Mouse (Mus musculus): ENCODE data around the gene Hpcal4. TPM values are rescaled to one million over a fixed set of nuclear protein-coding genes. Genes with fewer than 3 reads are reported as not detected.

Gene Hpcal4
- not detected for total RNA-seq (2023)

DNA sequence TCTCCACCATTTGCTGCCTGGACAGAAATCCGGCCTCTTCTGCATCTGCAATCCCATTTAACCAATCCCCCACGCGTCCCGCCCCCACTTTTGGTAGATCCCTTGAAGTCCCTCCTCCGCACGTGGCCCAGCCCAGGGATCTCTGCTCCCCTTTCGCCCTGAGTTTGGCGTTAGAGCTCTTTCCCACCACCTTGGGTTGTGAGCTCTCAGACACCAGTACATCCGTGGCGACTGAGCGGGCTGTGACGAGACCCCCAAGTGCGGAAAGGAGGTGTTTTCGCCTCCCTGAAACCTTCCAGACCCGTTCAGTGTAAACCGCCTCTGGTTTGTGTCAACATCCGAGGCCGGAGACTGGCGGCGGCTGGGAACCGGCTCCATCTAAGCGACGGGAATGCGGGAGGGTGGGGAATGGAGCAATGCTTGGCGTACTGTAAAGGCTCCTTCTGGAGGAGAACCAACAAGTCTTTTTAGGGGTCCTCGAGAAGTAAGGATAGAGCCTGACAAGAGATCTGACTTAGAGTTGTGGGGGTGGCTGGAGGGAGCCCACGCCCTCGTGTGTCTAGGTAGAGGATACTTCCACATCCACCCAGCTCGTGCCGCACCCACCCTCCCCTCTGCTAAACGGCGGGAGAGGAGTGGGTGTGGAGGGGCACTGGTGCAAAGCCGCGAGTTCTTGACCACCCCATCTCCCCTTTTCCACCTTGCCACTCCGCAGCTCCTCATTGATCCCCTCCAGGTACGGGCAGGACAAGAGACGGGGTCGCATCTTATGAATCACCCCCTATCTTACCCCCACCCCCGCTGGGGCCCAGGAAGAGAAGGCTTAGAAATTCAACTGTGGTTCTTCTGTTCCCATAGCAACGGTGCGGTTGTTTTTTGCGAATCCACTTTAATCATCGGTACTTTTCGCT lies at the start of gene Hpcal4:
Gene Hpcal4 (plus strand): TSS at position 900 of the 911 bp plus-strand sequence.

DNA sequence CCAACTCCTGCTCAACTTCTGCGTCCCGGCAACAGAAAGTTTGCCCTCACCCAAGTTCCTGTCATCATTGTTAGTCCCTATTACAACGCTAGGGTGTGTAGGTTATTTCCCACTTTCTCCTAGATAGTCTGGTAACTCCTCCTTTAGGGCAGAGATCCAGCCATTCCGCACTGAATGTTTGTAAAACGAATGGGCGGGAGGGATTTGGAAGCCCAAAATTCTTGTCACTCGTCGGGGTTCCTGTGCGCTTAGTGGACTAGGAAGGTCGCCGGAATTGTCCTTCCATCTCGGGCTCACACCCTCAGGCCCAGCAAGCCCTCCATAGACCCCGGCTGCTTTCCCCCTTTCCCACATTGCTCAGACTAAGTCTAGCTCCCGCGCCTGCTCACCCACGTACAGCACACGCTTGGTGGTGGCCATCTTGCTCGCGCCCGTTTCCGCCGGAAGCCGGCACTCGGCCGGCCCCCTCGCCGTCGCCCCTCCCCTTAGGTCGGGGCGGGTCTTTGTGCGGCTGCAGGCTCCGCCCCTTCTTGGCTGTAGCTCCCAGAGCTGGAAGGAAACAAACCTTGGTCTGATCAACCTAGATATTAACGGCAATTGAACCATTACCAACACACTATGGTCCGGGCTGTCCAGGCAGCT lies 43.4 kb upstream of the Hpcal4 start, which contains the start of gene Ppie:
Gene Ppie (minus strand): TSS at position 439 of the 642 bp plus-strand sequence.

DNA sequence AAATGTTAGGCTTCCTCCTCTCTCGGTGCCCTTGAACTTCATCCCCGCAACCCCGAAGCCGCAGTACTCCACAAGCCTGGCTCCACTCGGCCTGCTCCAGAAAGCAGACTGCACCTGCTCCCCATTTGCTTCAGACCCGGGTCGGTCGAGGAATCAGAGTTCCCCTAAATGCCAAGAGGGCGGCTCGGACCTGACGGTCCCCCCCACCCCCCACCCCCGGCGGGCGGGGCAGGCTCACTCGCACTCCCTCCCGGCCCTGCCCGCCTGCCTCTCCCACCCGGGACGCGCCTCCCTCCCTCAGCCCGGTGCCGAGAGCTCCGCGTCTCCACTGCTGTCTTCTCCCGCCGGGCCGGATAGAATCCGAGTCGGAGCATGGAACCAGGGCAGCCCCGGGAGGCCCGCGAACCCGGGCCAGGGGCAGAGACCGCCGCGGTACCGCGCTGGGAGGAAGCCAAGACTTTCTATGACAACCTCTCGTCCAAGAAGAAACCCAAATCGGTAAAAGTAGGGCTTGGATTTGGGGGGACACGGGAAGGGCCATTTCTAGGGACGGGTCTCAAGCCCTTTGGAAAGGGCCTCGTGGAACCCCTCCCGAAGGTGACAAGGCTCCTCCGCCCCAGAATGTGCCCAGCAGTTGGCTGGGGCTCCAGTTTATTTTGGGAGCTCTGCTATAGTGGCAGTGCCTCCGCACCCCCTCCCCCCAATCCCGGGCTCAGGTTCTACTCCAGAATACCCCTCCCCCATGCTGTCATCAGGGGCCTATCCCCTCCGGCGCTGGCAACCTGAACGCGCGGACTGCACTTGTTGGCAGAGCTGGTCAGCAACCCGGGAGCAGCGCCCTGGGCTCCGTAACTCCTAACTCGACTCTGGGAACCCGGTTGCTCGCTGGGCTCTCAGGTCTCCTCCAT lies 18.4 kb downstream of the Hpcal4 start, which contains the start of gene Nt5c1a:
Gene Nt5c1a (plus strand): TSS at position 319 of the 908 bp plus-strand sequence.

DNA sequence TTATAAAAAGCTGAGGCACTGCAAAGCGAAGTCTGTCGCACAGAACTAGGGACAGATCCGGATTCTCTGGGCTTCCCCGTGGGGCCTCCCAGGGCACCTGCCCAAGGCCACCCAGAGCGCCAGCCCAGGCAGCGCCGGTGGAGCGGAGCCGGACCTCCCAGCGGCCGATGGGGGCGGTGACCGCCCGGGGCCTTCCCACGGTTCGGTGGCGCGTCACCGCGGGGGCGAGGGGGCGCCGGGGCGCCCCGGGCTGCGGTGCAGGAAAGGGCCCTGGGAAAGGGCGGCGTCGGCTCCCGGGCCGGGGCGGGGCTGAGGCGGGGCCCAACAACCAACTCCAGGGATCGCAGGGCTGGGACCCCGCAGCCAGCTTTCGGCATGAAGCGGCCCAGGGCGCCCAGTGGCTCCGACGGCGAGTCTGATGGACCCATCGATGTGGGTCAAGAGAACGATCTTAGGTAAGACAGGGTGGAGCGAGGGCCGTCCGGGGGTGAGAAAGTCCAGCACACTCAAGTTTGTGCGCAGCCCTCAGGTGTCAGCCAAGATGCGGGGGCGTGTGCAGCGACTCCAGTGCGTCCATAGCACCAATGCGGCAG lies 50.6 kb downstream of the Hpcal4 start, which contains the start of gene Heyl:
Gene Heyl (plus strand): TSS at position 65 of the 593 bp plus-strand sequence.

Other genes starting within 250 kb of the Hpcal4 start
- gene Mfsd2a, start 222.0 kb upstream of the Hpcal4 start, total RNA-seq (2023), result 1.6 TPM
- gene Mycl, start 187.6 kb upstream of the Hpcal4 start, total RNA-seq (2023), result 0.53 TPM
- 15.3 TPM for gene Trit1, start 166.6 kb upstream of the Hpcal4 start, total RNA-seq (2023)
- gene Bmp8b, start 78.1 kb upstream of the Hpcal4 start, total RNA-seq (2023), result not detected
- gene Oxct2b, start 67.0 kb upstream of the Hpcal4 start, total RNA-seq (2023), result not detected
- 55.0 TPM for gene Ppie, start 43.3 kb upstream of the Hpcal4 start, total RNA-seq (2023)
- not detected for gene Nt5c1a, start 18.3 kb downstream of the Hpcal4 start, total RNA-seq (2023)
- gene Heyl, start 50.3 kb downstream of the Hpcal4 start, total RNA-seq (2023), result not detected
- gene Pabpc4, start 79.1 kb downstream of the Hpcal4 start, total RNA-seq (2023), result 73.3 TPM
- not detected for gene Oxct2a, start 140.4 kb downstream of the Hpcal4 start, total RNA-seq (2023)
- gene Bmp8a, start 160.0 kb downstream of the Hpcal4 start, total RNA-seq (2023), result not detected